In the genomic region with DNA sequence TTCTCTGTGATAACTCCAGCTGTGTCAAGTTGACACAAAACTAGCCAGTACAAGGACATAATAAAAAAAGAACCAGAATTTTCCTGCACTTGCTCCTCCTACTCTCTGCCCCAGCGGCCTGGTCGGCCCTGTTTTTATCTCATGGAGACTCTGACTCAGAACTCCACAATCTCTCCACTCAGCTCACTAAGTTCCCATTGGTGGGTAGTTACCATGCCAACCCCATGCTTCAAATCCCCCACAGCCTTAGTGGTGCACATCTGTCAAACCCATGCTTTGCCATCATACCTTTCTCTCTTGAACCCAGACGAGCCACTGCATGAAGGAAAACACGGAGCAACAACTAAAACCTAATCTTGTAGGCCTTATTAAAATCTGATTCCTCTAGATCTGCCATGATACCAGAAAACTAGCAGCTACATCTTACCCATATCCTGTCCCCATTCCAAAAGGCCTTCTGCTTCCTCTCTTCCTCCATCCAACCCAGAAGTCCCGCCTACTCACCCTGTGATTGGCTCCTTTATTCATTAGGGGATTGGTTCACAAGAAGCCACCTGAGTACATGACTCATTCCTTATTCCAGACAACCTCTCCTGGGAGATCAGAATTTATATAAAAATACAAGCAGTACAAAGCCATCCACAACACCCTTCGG, we compare ENCODE assay signal across 11 mouse cellular contexts.
"Had no signal": no experiment of that assay in that cellular context is flagged by ENCODE, and none has a peak within 500 bp of the region (broad histone marks: within the 10 kb centered on the region; RNA-seq: fewer than 3 reads in every experiment).

No protein-coding gene starts in this region.

- H3K9me3 ChIP-seq: midbrain, embryonic 12.5 days; stomach, embryonic 15.5 days had no signal

- H3K27me3 ChIP-seq: limb, embryonic 13.5 days; midbrain, embryonic 12.5 days; stomach, embryonic 15.5 days had no signal

- H3K4me3 ChIP-seq: limb, embryonic 13.5 days; midbrain, embryonic 12.5 days; stomach, embryonic 15.5 days had no signal

- H3K36me3 ChIP-seq: stomach, embryonic 15.5 days had no signal

- H3K27ac ChIP-seq: limb, embryonic 13.5 days; liver, embryonic 14.5 days; midbrain, embryonic 12.5 days; stomach, embryonic 15.5 days had no signal

- H3K4me1 ChIP-seq: limb, embryonic 13.5 days; midbrain, embryonic 12.5 days; stomach, embryonic 15.5 days had no signal

- DNase-seq: kidney, postnatal 25 days; layer of hippocampus, adult 9-11 months; layer of hippocampus, postnatal 36 days; left cerebral cortex, postnatal 4 days; lung, adult 18-20 months; right cerebral cortex, postnatal 4 days; thymus, postnatal 36 days had no signal

- H3K9ac ChIP-seq: limb, embryonic 13.5 days; liver, embryonic 14.5 days; midbrain, embryonic 12.5 days; stomach, embryonic 15.5 days had no signal
